Mouse (Mus musculus): ENCODE results near the gene Rin1. TPM values are rescaled to one million over a fixed set of nuclear protein-coding genes. Genes with fewer than 3 reads are reported as not detected.

Gene Rin1
- total and polyA plus RNA-seq, 3 experiments, result 1.2 to 3.0 (median 1.8) TPM

DNA sequence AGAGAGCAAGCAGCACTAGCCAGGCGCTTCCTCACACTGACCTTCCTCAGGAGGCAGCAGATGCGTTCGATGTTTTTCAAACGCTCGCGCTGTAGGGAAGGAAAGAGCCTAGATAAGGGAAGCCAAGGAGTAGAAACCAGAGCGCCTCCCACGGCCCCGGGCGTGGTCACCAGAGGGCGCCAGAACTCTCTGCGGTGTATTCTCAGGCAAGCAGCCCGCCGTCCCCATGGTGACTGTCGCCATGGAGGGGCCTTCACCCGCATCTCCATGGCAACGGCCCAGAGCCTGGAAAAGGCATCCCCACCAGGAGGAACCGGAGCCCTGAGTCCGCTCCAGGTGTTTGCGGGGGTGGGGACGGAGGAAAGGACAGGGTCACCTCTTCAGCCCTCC is 44.0 kb downstream of the Rin1 start:
- H3K4me3 ChIP-seq, result no peak overlapping the region
- intact Hi-C loops (cut with DNase I), result loop anchor here (1.0 kb wide), 1 partner anchor 45 kb away; no protein-coding TSS in a partner anchor

DNA sequence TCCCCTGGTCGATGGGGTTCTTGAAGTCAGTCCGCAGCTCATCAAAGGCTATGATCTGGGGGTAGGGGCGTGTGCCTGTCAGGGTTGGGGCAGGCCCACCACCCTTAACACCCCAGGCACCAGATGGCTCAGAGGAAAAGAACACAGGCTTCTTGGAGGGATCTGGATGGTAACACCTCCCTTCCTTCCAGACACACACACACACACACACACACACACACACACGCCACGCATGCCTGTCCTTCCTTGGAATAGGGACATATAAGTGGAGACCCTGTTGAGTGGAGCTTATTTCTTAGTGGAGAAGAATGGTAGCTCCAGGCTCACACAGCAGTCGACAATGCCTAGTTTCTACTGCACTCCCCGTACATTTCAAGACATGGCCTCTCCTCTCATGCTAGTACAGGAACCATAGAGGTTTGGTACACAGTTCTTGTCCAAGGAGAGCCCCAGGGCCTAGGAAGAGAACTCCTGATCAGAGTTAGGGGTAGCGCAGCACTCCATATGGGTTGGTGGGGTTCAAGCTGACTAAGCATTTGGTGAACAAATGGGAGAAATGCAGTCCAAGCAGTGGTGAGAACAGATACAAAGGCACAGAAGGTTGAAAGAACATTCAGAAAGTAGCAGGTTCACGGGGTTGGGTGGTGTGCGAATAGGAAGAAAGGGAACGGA is 44.6 kb downstream of the Rin1 start:
- Histone ChIP-seq H3K36me3 (ENCODE audit: control insufficient read depth, insufficient read depth, low read length) (no peaks in the 10 kb centered on the region), H3K4me1 (ENCODE audit: control insufficient read depth, insufficient read depth, low read length) (peaks cover 2% of the 10 kb centered on the region; the same call in 1 of the 2 replicates), H3K27ac (no peak overlapping the region), H3K9ac (ENCODE audit: low read depth, low read length) (no peak overlapping the region), H3K27me3 (ENCODE audit: control insufficient read depth, insufficient read depth, low read length) (no peaks in the 10 kb centered on the region), H3K4me3 (no peak overlapping the region), H3K79me2 (replicated peaks; ENCODE audit: control insufficient read depth, insufficient read depth, low read length) (no peaks in the 10 kb centered on the region)
- no peak for DNase-seq
- TF ChIP-seq EP300 (IDR thresholded peaks at IDR 0.05; ENCODE audit: insufficient read depth, low read depth, low read length), result no peak
- TF ChIP-seq CTCF (IDR thresholded peaks at IDR 0.05), result no peak
- 35% methylated on average over 11 of the region's 11 CpGs for WGBS
- intact Hi-C loops (cut with DNase I), result loop anchor here (1.0 kb wide), 1 partner anchor 44 kb away; no protein-coding TSS in a partner anchor

More for the DNA sequence above, 44.0 kb downstream of the Rin1 start:
- Histone ChIP-seq H3K9ac (ENCODE audit: low read depth, low read length) (no peak overlapping the region), H3K36me3 (ENCODE audit: control insufficient read depth, insufficient read depth, low read length) (no peaks in the 10 kb centered on the region), H3K79me2 (replicated peaks; ENCODE audit: control insufficient read depth, insufficient read depth, low read length) (no peaks in the 10 kb centered on the region), H3K4me1 (ENCODE audit: control insufficient read depth, insufficient read depth, low read length) (peaks cover 2% of the 10 kb centered on the region; the same call in 1 of the 2 replicates), H3K27me3 (ENCODE audit: control insufficient read depth, insufficient read depth, low read length) (no peaks in the 10 kb centered on the region), H3K27ac (no peak overlapping the region)
- peak; percentile 94 for TF ChIP-seq CTCF (IDR thresholded peaks at IDR 0.05)
- 0 out of 2 replicates have a peak, but pooled peaks have one; percentile 38 for TF ChIP-seq POLR2A (IDR thresholded peaks at IDR 0.05; ENCODE audit: insufficient read depth, low read depth, low read length)
- TF ChIP-seq EP300 (IDR thresholded peaks at IDR 0.05; ENCODE audit: insufficient read depth, low read depth, low read length), result 0 out of 2 replicates have a peak, but pooled peaks have one; percentile 30
- WGBS, result 2% methylated on average over 21 of the region's 21 CpGs
- peak; percentile 86 to 91 for DNase-seq

DNA sequence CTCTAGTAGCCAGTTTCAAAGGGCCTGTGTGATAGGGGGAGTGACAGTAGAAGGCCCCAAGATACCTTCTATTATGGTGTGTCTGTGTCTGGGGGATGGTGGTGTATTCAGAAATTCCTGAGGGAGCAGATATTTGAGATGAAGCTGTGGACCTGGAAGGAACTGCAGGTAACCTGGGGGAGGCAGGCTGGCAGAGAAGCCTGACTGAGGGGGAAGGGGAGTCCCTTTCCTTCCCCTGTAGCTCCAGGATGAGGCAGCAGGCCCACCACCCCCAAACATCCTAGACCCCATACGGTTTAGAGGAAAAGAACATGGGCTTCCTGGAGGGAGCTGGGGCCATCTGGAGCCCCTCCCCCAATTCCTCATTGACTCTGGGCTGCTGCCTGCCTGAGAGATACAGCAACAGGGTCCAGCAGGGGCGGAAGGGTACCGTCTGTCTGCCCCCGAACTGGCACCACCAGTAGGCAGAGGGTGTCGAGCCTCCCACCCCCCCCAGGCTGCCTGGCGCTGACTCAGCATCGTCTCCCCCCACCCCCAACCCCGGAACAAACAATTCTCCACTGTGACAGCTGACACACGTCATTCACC is 45.7 kb downstream of the Rin1 start:
- peaks cover 2% of the 10 kb centered on the region; the same call in 1 of the 2 replicates for H3K4me1 ChIP-seq (ENCODE audit: control insufficient read depth, insufficient read depth, low read length)
- 4% methylated on average over 9 of the region's 9 CpGs for WGBS
- H3K79me2 ChIP-seq (replicated peaks; ENCODE audit: control insufficient read depth, insufficient read depth, low read length), result no peaks in the 10 kb centered on the region
- H3K9ac ChIP-seq (ENCODE audit: low read depth, low read length), result no peak overlapping the region
- no peaks in the 10 kb centered on the region for H3K27me3 ChIP-seq (ENCODE audit: control insufficient read depth, insufficient read depth, low read length)
- H3K27ac ChIP-seq, result no peak overlapping the region
- DNase-seq, result no peak
- H3K36me3 ChIP-seq (ENCODE audit: control insufficient read depth, insufficient read depth, low read length), result no peaks in the 10 kb centered on the region
- TF ChIP-seq CTCF (IDR thresholded peaks at IDR 0.05), result no peak
- TF ChIP-seq POLR2A (IDR thresholded peaks at IDR 0.05; ENCODE audit: insufficient read depth, low read depth, low read length), result no peak
- no peak for TF ChIP-seq EP300 (IDR thresholded peaks at IDR 0.05; ENCODE audit: insufficient read depth, low read depth, low read length)
- no peak overlapping the region for H3K4me3 ChIP-seq
- intact Hi-C loops (cut with DNase I), result no loop called here

DNA sequence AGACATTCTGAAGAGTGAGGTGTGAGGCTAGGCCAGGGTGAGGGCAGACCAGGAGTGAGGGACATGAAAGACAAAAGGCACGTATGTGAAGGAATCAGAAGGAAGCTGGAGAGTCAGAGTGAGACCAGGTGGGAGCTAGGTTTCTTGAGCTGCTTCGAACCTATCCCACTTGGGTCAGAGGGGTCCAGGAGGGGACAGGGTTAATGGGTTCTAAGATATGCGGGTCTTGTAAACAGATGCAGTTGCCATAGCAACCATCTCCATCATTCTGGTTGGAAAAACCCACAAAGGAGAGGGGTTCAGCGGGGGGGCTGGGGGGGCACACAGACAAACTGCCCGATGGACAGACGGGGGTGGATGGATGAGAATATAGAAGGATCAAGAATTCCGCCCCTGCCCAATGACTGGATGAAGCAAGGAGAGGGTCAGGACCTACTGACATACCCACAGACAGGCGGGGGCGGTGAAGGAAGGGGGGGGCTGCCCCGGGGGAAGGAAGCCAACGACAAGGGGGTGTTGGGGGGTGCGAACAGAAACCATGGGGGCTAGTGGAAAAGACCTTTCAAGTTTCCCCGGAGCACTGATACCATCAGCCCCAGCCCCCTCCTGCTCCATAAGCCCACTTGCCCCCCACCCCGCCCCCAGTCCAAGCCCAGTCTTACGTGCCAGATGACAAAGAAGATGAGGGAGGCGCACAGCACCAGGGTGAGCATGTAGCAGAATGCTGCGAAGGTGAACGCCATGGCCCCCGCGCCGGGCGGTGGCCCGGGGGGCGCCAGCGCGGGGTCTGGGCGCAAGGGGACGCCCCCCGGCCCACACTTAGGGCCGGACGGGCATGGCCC is 47.5 kb downstream of the Rin1 start:
- 6% methylated on average over 30 of the region's 31 CpGs for WGBS
- TF ChIP-seq POLR2A (IDR thresholded peaks at IDR 0.05; ENCODE audit: insufficient read depth, low read depth, low read length) (no peak), CTCF (IDR thresholded peaks at IDR 0.05) (no peak), EP300 (IDR thresholded peaks at IDR 0.05; ENCODE audit: insufficient read depth, low read depth, low read length) (no peak)
- no peaks in the 10 kb centered on the region for H3K27me3 ChIP-seq (ENCODE audit: control insufficient read depth, insufficient read depth, low read length)
- no peaks in the 10 kb centered on the region for H3K79me2 ChIP-seq (replicated peaks; ENCODE audit: control insufficient read depth, insufficient read depth, low read length)
- peaks cover 2% of the 10 kb centered on the region; the same call in 1 of the 2 replicates for H3K4me1 ChIP-seq (ENCODE audit: control insufficient read depth, insufficient read depth, low read length)
- H3K9ac ChIP-seq (ENCODE audit: low read depth, low read length), result peak overlapping the region; percentile 58
- no peaks in the 10 kb centered on the region for H3K36me3 ChIP-seq (ENCODE audit: control insufficient read depth, insufficient read depth, low read length)
- H3K27ac ChIP-seq, result no peak overlapping the region
- DNase-seq, result no peak
- intact Hi-C loops (cut with DNase I), result no loop called here
- peak overlapping the region; percentile 40 for H3K4me3 ChIP-seq

DNA sequence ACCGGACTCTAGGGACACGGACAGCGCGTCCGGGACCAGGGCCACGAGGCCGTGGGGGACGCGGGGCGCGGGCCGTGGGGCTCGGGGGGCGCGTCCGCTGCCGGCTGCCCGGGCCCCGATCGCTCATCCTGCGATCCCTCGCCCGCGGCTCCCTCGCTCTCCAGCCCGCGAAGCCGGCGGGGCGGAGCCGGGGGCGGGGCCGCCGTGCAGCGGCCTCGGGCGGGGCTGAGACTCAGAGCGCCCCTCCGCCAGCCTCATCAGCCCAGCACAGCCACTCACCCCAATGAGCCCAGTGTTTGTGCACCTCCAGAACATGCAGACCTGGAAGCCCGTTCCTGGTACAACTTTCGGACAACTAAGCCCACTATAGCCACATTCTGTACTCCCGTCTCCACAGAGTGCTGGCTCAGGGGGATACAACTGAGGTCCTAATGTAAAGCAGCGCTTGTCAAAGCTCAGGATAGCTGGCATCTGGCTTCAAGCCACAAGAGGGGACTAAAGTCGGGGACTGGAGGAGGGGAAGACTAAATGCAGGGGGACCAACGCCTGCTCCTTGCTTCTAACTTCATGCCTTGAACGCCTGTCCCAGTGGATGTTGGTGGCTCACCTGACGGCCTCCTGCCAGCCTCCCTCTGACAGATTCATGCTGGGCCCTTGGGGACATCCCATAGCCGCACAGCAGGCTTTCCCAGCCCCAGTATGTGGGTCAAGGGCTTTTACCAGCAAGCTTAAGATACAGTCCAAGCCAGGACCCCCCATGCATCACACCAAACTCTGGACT is 48.3 kb downstream of the Rin1 start, which contains the start of gene Cnih2:
TSS of gene Cnih2 (minus strand) at position 159 of the 781 bp plus-strand sequence.
- Histone ChIP-seq H3K79me2 (replicated peaks; ENCODE audit: control insufficient read depth, insufficient read depth, low read length) (no peaks in the 10 kb centered on the region), H3K36me3 (ENCODE audit: control insufficient read depth, insufficient read depth, low read length) (no peaks in the 10 kb centered on the region), H3K4me3 (peak within 1 kb of the TSS; percentile 40), H3K27ac (no peak within 1 kb of the TSS), H3K4me1 (ENCODE audit: control insufficient read depth, insufficient read depth, low read length) (peaks cover 2% of the 10 kb centered on the region; the same call in 1 of the 2 replicates), H3K9ac (ENCODE audit: low read depth, low read length) (peak within 1 kb of the TSS; percentile 58), H3K27me3 (ENCODE audit: control insufficient read depth, insufficient read depth, low read length) (no peaks in the 10 kb centered on the region)
- intact Hi-C loops (cut with DNase I), result no loop called here
- TF ChIP-seq POLR2A (IDR thresholded peaks at IDR 0.05; ENCODE audit: insufficient read depth, low read depth, low read length) (peak; percentile 32; the same call in 1 of the 2 replicates), CTCF (IDR thresholded peaks at IDR 0.05) (no peak), EP300 (IDR thresholded peaks at IDR 0.05; ENCODE audit: insufficient read depth, low read depth, low read length) (no peak)
- DNase-seq, result peak; percentile 72 to 81
- 5% methylated on average over 46 of the region's 48 CpGs for WGBS

Measured in heart, adult 2 months (tissue).